Comparison of ENCODE assay signal across 8 mouse cellular contexts in the genomic region with DNA sequence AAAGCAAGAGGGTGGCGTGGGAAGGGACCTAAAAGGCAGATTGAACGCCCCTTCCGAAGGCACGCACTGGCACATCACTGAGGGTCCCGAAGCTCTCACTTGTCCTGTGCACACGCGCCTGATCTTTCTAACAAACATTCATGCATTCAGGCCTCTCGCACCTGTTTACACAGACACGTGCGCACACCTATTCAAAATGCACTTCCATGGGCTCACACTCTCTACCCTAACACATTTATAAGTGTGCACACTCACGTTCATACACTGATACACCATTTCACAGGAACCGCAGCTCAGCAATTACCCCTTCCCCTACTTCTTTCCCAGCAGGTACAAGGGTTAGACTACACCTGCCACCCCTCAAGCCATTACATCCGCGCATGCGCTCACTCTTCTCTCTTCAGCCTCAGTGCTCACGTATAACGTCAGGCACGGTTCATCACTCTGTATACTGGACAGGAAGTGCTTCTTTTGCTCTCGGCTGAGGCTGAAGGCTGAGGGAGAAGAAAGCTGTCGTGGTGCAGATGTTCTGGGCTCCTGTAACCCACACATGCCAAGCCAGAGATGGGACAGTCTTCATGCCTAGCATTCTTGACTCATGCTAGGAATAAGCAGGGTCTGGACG. TPM values are rescaled to one million over a fixed set of nuclear protein-coding genes. Genes with fewer than 3 reads are reported as not detected.
DNase-seq lines count a peak whose midpoint lies in the region; ATAC-seq and TF ChIP-seq lines count a peak whose summit lies in the region.

No protein-coding gene starts in this region.

- peak overlapping the region; percentile 74 for H3ac ChIP-seq in myocyte (ENCODE audit: control insufficient read depth, insufficient read length)

- H3K9me3 ChIP-seq in heart, postnatal 0 days (replicated peaks; ENCODE audit: control insufficient read depth, low read length), result no peaks in the 10 kb centered on the region
- no peaks in the 10 kb centered on the region for H3K9me3 ChIP-seq in limb, embryonic 10.5 days (replicated peaks)

- H3K4me2 ChIP-seq in heart, postnatal 0 days (ENCODE audit: low read depth, low read length), result peak overlapping the region; percentile 89
- peak overlapping the region; percentile 80 for H3K4me2 ChIP-seq in myocyte (ENCODE audit: low read depth)

- 14% methylated on average over 21 of the region's 21 CpGs for WGBS in heart, postnatal 0 days
- 12% methylated on average over 21 of the region's 21 CpGs for WGBS in limb, embryonic 10.5 days

- H3K36me3 ChIP-seq in heart, postnatal 0 days (replicated peaks; ENCODE audit: control insufficient read depth, insufficient read depth, low read length), result no peaks in the 10 kb centered on the region
- H3K36me3 ChIP-seq in limb, embryonic 10.5 days, result no peaks in the 10 kb centered on the region; the same call in 1 of the 2 replicates
- no peaks in the 10 kb centered on the region for H3K36me3 ChIP-seq in myocyte (ENCODE audit: control insufficient read depth, insufficient read depth)

- ATAC-seq in heart, postnatal 0 days (ENCODE audit: insufficient read depth, low read depth), result no peak
- ATAC-seq in erythroid progenitor cell, adult 5-6 weeks (replicated peaks; ENCODE audit: low FRiP score, poor library complexity, severe bottlenecking), result no peak

- peaks cover 38% of the 10 kb centered on the region for H3K79me2 ChIP-seq in myocyte (ENCODE audit: control insufficient read depth, insufficient read depth)

- no peak for TF ChIP-seq CTCF in brain, embryonic 14.5 days (IDR thresholded peaks at IDR 0.05; ENCODE audit: borderline replicate concordance, extremely low read depth, insufficient read depth, insufficient read length)
- no peak for TF ChIP-seq CTCF in heart, postnatal 0 days (IDR thresholded peaks at IDR 0.05; ENCODE audit: low read depth)

- H3K27me3 ChIP-seq in heart, postnatal 0 days (ENCODE audit: control insufficient read depth, insufficient read depth, low read length), result no peaks in the 10 kb centered on the region
- H3K27me3 ChIP-seq in limb, embryonic 10.5 days (ENCODE audit: low read depth, poor library complexity, severe bottlenecking), result peaks cover 13% of the 10 kb centered on the region; the same call in 1 of the 2 replicates
- H3K27me3 ChIP-seq in myocyte (ENCODE audit: control insufficient read depth, insufficient read depth, insufficient read length), result no peaks in the 10 kb centered on the region

- no peak for TF ChIP-seq EP300 in heart, postnatal 0 days (IDR thresholded peaks at IDR 0.05; ENCODE audit: low read depth)

- H3K4me1 ChIP-seq in heart, postnatal 0 days (ENCODE audit: control insufficient read depth, insufficient read depth), result peaks cover 47% of the 10 kb centered on the region
- peaks cover 79% of the 10 kb centered on the region for H3K4me1 ChIP-seq in limb, embryonic 10.5 days

- DNase-seq in lung, adult 18-20 months, result peak; percentile 40 to 56
- DNase-seq in lung, postnatal 36 days, result no peak
- peak; percentile 32 for DNase-seq in brain, embryonic 14.5 days (ENCODE audit: low read depth)
- no peak for DNase-seq in heart, postnatal 0 days (ENCODE audit: low spot score)
- DNase-seq in limb, embryonic 10.5 days (ENCODE audit: low spot score), result peak; percentile 40
- DNase-seq in adipocyte (ENCODE audit: low spot score), result no peak

- H3K27ac ChIP-seq in heart, postnatal 0 days (ENCODE audit: low read depth), result peak overlapping the region; percentile 91
- H3K27ac ChIP-seq in limb, embryonic 10.5 days, result peak overlapping the region; percentile 93

- H3K4me3 ChIP-seq in heart, postnatal 0 days (ENCODE audit: low read depth, low read length), result peak overlapping the region; percentile 79
- H3K4me3 ChIP-seq in limb, embryonic 10.5 days, result peak overlapping the region; percentile 92
- H3K4me3 ChIP-seq in myocyte, result peak overlapping the region; percentile 62

- H3K9ac ChIP-seq in heart, postnatal 0 days (replicated peaks; ENCODE audit: low read depth, low read length), result peak overlapping the region; percentile 91

- no peak for TF ChIP-seq POLR2A in brain, embryonic 14.5 days (IDR thresholded peaks at IDR 0.05; ENCODE audit: borderline replicate concordance, extremely low read depth, insufficient read depth, insufficient read length, poor library complexity, severe bottlenecking)
- no peak for TF ChIP-seq POLR2A in myocyte (IDR thresholded peaks at IDR 0.05; ENCODE audit: insufficient read length, low read depth)

TF ChIP-seq in myocyte, 11 proteins besides CTCF, POLR2A, EP300 and RAD21:
- no peak for TF ChIP-seq CEBPB (IDR thresholded peaks at IDR 0.05; ENCODE audit: insufficient read depth, poor library complexity, severe bottlenecking)
- no peak for TF ChIP-seq SRF (IDR thresholded peaks at IDR 0.05; ENCODE audit: control insufficient read depth, insufficient read length, low read depth)
- TF ChIP-seq E2F4 (IDR thresholded peaks at IDR 0.05; ENCODE audit: insufficient read depth), result no peak
- TF ChIP-seq TCF12 (IDR thresholded peaks at IDR 0.05; ENCODE audit: insufficient read depth, poor library complexity, severe bottlenecking), result no peak
- no peak for TF ChIP-seq TCF3 (IDR thresholded peaks at IDR 0.05; ENCODE audit: insufficient read length, low read depth)
- TF ChIP-seq MYOD1 (IDR thresholded peaks at IDR 0.05; ENCODE audit: control insufficient read depth in 1 of 3, insufficient read length in 2 of 3, low read depth in 2 of 3), result no peak
- no peak for TF ChIP-seq POLR2AphosphoS2 (IDR thresholded peaks at IDR 0.05; ENCODE audit: insufficient read length, low read depth)
- no peak for TF ChIP-seq USF1 (IDR thresholded peaks at IDR 0.05; ENCODE audit: low read depth)
- TF ChIP-seq MYOG (IDR thresholded peaks at IDR 0.05; ENCODE audit: control insufficient read depth in 1 of 3, insufficient read depth in 1 of 3, insufficient read length in 2 of 3, low read depth in 2 of 3), result no peak

RNA-seq across cellular contexts. Expression of a gene that starts 0.6 kb away (rescaled TPM):
- 39.7 and 44.3 TPM in 2 replicates for polyA plus RNA-seq in brain, embryonic 14.5 days (2012; rRNA removed)
- total RNA-seq in heart, postnatal 0 days (2014; rRNA removed; ENCODE audit: low replicate concordance), result 68.9 and 69.2 TPM in 2 replicates
- polyA plus RNA-seq in heart, postnatal 0 days (2015; fragmentation: Nextera tagmentation; extraction: Ambion mirVana), result 21.9 and 25.2 TPM in 2 replicates
- 28.1 and 31.1 TPM in 2 replicates for polyA plus RNA-seq in limb, embryonic 10.5 days (2016; fragmentation: Nextera tagmentation; extraction: Ambion mirVana)
- 73.3 TPM for polyA plus RNA-seq in myocyte (2012; fragmentation: generic; extraction: Trizol)
- total RNA-seq in erythroid progenitor cell, adult 5-6 weeks (2015; ENCODE audit: low replicate concordance), result not detected in 2 replicates
- 2.3 and 5.0 TPM in 2 replicates for total RNA-seq in erythroid progenitor cell, adult 5-6 weeks (2017; ENCODE audit: low replicate concordance)

RNA-seq across cellular contexts. Expression of a gene that starts 3.6 kb away (rescaled TPM):
- polyA plus RNA-seq in brain, embryonic 14.5 days (2012; rRNA removed), result 18.6 and 21.3 TPM in 2 replicates
- total RNA-seq in heart, postnatal 0 days (2014; rRNA removed; ENCODE audit: low replicate concordance), result 11.9 and 22.8 TPM in 2 replicates
- polyA plus RNA-seq in heart, postnatal 0 days (2015; fragmentation: Nextera tagmentation; extraction: Ambion mirVana), result 13.9 and 15.0 TPM in 2 replicates
- 36.2 and 45.2 TPM in 2 replicates for polyA plus RNA-seq in limb, embryonic 10.5 days (2016; fragmentation: Nextera tagmentation; extraction: Ambion mirVana)
- 23.8 TPM for polyA plus RNA-seq in myocyte (2012; fragmentation: generic; extraction: Trizol)
- total RNA-seq in erythroid progenitor cell, adult 5-6 weeks (2015; ENCODE audit: low replicate concordance), result 13.0 and 14.1 TPM in 2 replicates
- 18.7 and 23.9 TPM in 2 replicates for total RNA-seq in erythroid progenitor cell, adult 5-6 weeks (2017; ENCODE audit: low replicate concordance)

RNA-seq across cellular contexts. Expression of a gene that starts 17.5 kb away (rescaled TPM):
- 38.8 and 52.4 TPM in 2 replicates for polyA plus RNA-seq in brain, embryonic 14.5 days (2012; rRNA removed)
- total RNA-seq in heart, postnatal 0 days (2014; rRNA removed; ENCODE audit: low replicate concordance), result 12.9 and 16.1 TPM in 2 replicates
- 27.1 and 28.0 TPM in 2 replicates for polyA plus RNA-seq in heart, postnatal 0 days (2015; fragmentation: Nextera tagmentation; extraction: Ambion mirVana)
- polyA plus RNA-seq in limb, embryonic 10.5 days (2016; fragmentation: Nextera tagmentation; extraction: Ambion mirVana), result 115 and 121 TPM in 2 replicates
- polyA plus RNA-seq in myocyte (2012; fragmentation: generic; extraction: Trizol), result 58.3 TPM
- total RNA-seq in erythroid progenitor cell, adult 5-6 weeks (2015; ENCODE audit: low replicate concordance), result 52.3 and 53.7 TPM in 2 replicates
- total RNA-seq in erythroid progenitor cell, adult 5-6 weeks (2017; ENCODE audit: low replicate concordance), result 31.8 and 104 TPM in 2 replicates

RNA-seq across cellular contexts. Expression of a gene that starts 22.6 kb away (rescaled TPM):
- polyA plus RNA-seq in brain, embryonic 14.5 days (2012; rRNA removed), result 0.11 TPM in 1 of 2 replicates, not detected in the other
- total RNA-seq in heart, postnatal 0 days (2014; rRNA removed; ENCODE audit: low replicate concordance), result not detected in 2 replicates
- 0.03 and 0.14 TPM in 2 replicates for polyA plus RNA-seq in heart, postnatal 0 days (2015; fragmentation: Nextera tagmentation; extraction: Ambion mirVana)
- not detected in 2 replicates for polyA plus RNA-seq in limb, embryonic 10.5 days (2016; fragmentation: Nextera tagmentation; extraction: Ambion mirVana)
- 0.01 TPM for polyA plus RNA-seq in myocyte (2012; fragmentation: generic; extraction: Trizol)
- total RNA-seq in erythroid progenitor cell, adult 5-6 weeks (2015; ENCODE audit: low replicate concordance), result not detected in 2 replicates
- not detected in 2 replicates for total RNA-seq in erythroid progenitor cell, adult 5-6 weeks (2017; ENCODE audit: low replicate concordance)

RNA-seq across cellular contexts. Expression of a gene that starts 44.8 kb away (rescaled TPM):
- 84.0 and 116 TPM in 2 replicates for polyA plus RNA-seq in brain, embryonic 14.5 days (2012; rRNA removed)
- 26.4 and 64.1 TPM in 2 replicates for total RNA-seq in heart, postnatal 0 days (2014; rRNA removed; ENCODE audit: low replicate concordance)
- 29.9 and 30.4 TPM in 2 replicates for polyA plus RNA-seq in heart, postnatal 0 days (2015; fragmentation: Nextera tagmentation; extraction: Ambion mirVana)
- 43.7 and 51.8 TPM in 2 replicates for polyA plus RNA-seq in limb, embryonic 10.5 days (2016; fragmentation: Nextera tagmentation; extraction: Ambion mirVana)
- 57.4 TPM for polyA plus RNA-seq in myocyte (2012; fragmentation: generic; extraction: Trizol)
- total RNA-seq in erythroid progenitor cell, adult 5-6 weeks (2015; ENCODE audit: low replicate concordance), result 75.9 and 106 TPM in 2 replicates
- total RNA-seq in erythroid progenitor cell, adult 5-6 weeks (2017; ENCODE audit: low replicate concordance), result 143 and 155 TPM in 2 replicates

Comparison
In these comparisons a context has a peak if more than half of its experiments do, and no peak if none do; other contexts are left out.
1. DNase-seq: peak in lung, adult 18-20 months (2 of 2), brain, embryonic 14.5 days (single experiment) and limb, embryonic 10.5 days (single experiment); none in lung, postnatal 36 days (single experiment), heart, postnatal 0 days (single experiment) and adipocyte (single experiment).
2. Peak in every context shown above with its lines, with median percentiles within 50 percentile points of each other: H3K4me3 ChIP-seq.